Mouse (Mus musculus): ENCODE results near the gene Nhlrc4.

DNA sequence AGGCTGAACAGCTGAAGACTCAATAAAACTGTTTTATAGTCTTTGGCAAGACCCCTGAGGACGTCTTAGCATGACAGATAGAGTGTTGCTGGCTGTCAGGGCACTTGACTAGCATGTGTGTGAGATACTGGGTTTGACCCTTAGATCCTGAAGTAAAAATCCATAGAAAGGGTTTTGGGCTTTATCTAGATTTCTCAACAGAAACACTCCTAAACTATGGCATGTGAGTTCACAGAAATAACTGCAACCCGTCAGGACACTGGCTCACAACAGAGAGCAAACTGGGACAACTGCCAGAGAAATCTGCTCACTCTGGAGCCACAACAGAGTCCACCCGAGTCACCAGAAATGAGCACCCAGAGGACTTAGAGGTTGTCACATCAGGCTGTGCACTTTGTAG lies 22.9 kb upstream of the Nhlrc4 start:
- no peak for TF ChIP-seq CTCF (IDR thresholded peaks at IDR 0.05; ENCODE audit: borderline replicate concordance, extremely low read depth, insufficient read depth, insufficient read length)
- no peak for TF ChIP-seq POLR2A (IDR thresholded peaks at IDR 0.05; ENCODE audit: borderline replicate concordance, extremely low read depth, insufficient read depth, insufficient read length, poor library complexity, severe bottlenecking)

All from brain, embryonic 14.5 days (tissue).